Mouse (Mus musculus): Measurements from ENCODE around the gene Sugct.

GRCm38 (mm10) chr13:17693816-17694215 lies 1.5 kb downstream of the Sugct start:
- TF ChIP-seq CTCF (IDR thresholded peaks at IDR 0.05; ENCODE audit: extremely low read depth, insufficient read depth, insufficient read length, insufficient replicate concordance) (no peak), POLR2A (IDR thresholded peaks at IDR 0.05; ENCODE audit: low read depth, low read length) (no peak)

Measured in spleen, adult 2 months (tissue).